Mouse (Mus musculus) neural tube, embryonic 11.5 days (tissue): ENCODE measurements around the gene Nipbl. TPM values are rescaled to one million over a fixed set of nuclear protein-coding genes. Genes with fewer than 3 reads are reported as not detected.
A peak's percentile ranks its signal among the peaks of the same experiment; 100 is the strongest.

Experiments used
- ATAC-seq: fragments of 200-750 bp; cut with Nextera tagmentation; 2 replicates; pipeline ENCODE4 v1.8.0; 2017; ENCODE audit warnings: moderate number of reproducible peaks, mild to moderate bottlenecking, moderate TSS enrichment, moderate library complexity; ENCODE audit not compliant: insufficient read depth, low FRiP score, low TSS enrichment
- DNase-seq: peaks from one replicate; pipeline ENCODE4 v3.0.0-alpha.2; 2015; ENCODE audit warnings: low spot score
- H3K27ac ChIP-seq: fragments of 300-500 bp; sonication (generic); 2 replicates; pipeline ENCODE4 v1.5.1; 2014; ENCODE audit warnings: low read depth, mild to moderate bottlenecking, low read length
- H3K27me3 ChIP-seq: fragments of 300-500 bp; sonication (generic); 2 replicates; pipeline ENCODE4 v1.6.1; 2014; ENCODE audit warnings: mild to moderate bottlenecking, low read length, mixed read lengths; ENCODE audit not compliant: control insufficient read depth, insufficient read depth
- H3K36me3 ChIP-seq: fragments of 300-500 bp; sonication (generic); 2 replicates; pipeline ENCODE4 v1.6.1; 2014; ENCODE audit warnings: mild to moderate bottlenecking, low read length, moderate library complexity, mixed read lengths; ENCODE audit not compliant: control insufficient read depth, insufficient read depth
- H3K4me1 ChIP-seq: fragments of 300-500 bp; sonication (generic); 2 replicates; pipeline ENCODE4 v1.6.1; 2014; ENCODE audit warnings: low read length, mixed read lengths; ENCODE audit not compliant: control insufficient read depth, insufficient read depth
- H3K4me2 ChIP-seq: fragments of 300-500 bp; sonication (generic); 2 replicates; pipeline ENCODE4 v1.6.1; 2014; ENCODE audit warnings: low read depth, mild to moderate bottlenecking, moderate library complexity
- H3K4me3 ChIP-seq: fragments of 300-500 bp; sonication (generic); 2 replicates; pipeline ENCODE4 v1.5.1; 2014; ENCODE audit warnings: low read depth, low read length
- H3K9ac ChIP-seq: fragments of 300-500 bp; sonication (generic); 2 replicates; pipeline ENCODE4 v1.6.1; 2014; ENCODE audit warnings: mild to moderate bottlenecking, low read length
- H3K9me3 ChIP-seq: fragments of 300-500 bp; sonication (generic); 2 replicates; pipeline ENCODE4 v1.6.1; 2016; ENCODE audit warnings: low read length; ENCODE audit not compliant: control insufficient read depth
- WGBS: fragments of 180-500 bp; shearing (Covaris S2); extraction: QIAGEN DNeasy Blood & Tissue Kit; methylation state at CpG from one replicate; pipeline ENCODE4 v1.1.7; 2014; 5-methylcytosine and 5-hydroxymethylcytosine counted together
- polyA plus RNA-seq: library from polyadenylated mRNA; unstranded; fragments of >200 nt; fragmentation: Nextera tagmentation; extraction: Ambion mirVana; gene quantifications from 2 replicates; pipeline ENCODE4 v1.2.1, GENCODE M21; 2014

Nipbl gene
- polyA plus RNA-seq, 1 experiment from 2014 or later: 24.1 TPM

- H3K9me3 ChIP-seq: no peaks in the 10 kb centered on the region
- ATAC-seq (peak; percentile 43; the same call in 1 of the 2 replicates), DNase-seq (no peak)
- H3K36me3 ChIP-seq: no peaks in the 10 kb centered on the region
- H3K27me3 ChIP-seq: no peaks in the 10 kb centered on the region
- H3K4me3 ChIP-seq: no peak overlapping the region
- no peak overlapping the region for H3K27ac ChIP-seq
- no peak overlapping the region for H3K4me2 ChIP-seq
- peaks cover 5% of the 10 kb centered on the region; the same call in 1 of the 2 replicates for H3K4me1 ChIP-seq
- WGBS: 50% methylated on average over 3 of the region's 3 CpGs
- no peak overlapping the region for H3K9ac ChIP-seq
Observed at GRCm38 (mm10) chr15:8451071-8451470, 6.8 kb upstream of the Nipbl start.

DNA sequence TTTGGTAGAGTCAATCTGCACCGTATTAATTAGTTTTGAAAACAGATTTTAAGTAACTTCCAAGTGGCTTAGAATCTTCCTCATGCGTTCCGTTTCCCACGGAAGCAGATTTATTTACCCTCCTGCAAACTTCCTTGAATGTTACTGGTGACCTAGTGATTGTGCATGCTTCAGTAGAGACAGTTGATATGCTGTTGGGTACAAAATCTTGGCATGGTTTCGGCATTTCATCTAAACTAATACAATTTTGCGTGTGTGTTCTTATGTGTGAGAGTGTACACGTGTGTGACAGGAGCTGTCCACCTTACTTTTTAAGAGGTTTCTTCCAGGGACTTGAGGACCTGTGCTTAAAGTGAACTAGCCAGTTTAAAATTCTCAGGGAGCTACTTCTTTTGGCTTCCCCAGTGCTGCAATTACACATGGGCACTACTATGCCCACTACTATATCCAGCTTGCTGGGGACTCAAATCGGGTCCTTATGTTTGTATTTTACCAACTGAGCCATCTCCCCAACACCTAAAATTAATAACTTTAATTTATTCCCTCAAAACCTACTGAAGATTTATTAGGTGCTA lies 3.0 kb upstream of the Nipbl start:
- no peaks in the 10 kb centered on the region for H3K36me3 ChIP-seq
- no peaks in the 10 kb centered on the region for H3K9me3 ChIP-seq
- no peak overlapping the region for H3K4me2 ChIP-seq
- ATAC-seq (no peak), DNase-seq (no peak)
- H3K27me3 ChIP-seq: no peaks in the 10 kb centered on the region
- no peak overlapping the region for H3K9ac ChIP-seq
- H3K4me1 ChIP-seq: peaks cover 5% of the 10 kb centered on the region; the same call in 1 of the 2 replicates
- no peak overlapping the region for H3K27ac ChIP-seq
- no peak overlapping the region for H3K4me3 ChIP-seq
- 76% methylated on average over 8 of the region's 8 CpGs for WGBS

DNA sequence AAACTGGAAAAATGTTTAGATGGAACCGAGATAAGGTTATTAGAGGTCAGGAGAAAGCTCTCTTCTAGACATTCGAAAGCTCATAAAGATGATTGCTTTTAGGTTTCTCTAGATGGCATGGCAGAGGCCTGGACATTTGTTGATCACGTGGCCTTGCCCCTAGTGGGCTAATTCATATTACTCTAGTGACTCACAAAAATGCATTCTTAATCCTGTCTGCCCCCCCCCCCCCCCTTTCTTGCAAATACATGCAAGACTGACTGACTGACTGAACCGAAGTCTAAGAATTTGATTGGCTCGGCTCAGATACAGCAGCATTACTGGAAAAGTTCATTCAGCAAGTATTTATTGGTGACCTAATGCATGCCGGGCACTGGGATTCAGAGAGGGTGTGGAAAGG lies 2.2 kb upstream of the Nipbl start:
- ATAC-seq (no peak), DNase-seq (peak; percentile 32)
- H3K4me1 ChIP-seq: peaks cover 5% of the 10 kb centered on the region; the same call in 1 of the 2 replicates
- peak overlapping the region; percentile 82 for H3K4me2 ChIP-seq
- H3K4me3 ChIP-seq: peak overlapping the region; percentile 95
- no peaks in the 10 kb centered on the region for H3K27me3 ChIP-seq
- no peak overlapping the region for H3K9ac ChIP-seq
- H3K27ac ChIP-seq: 0 out of 2 replicates have a peak overlapping the region, but pooled peaks have one; percentile 34
- H3K36me3 ChIP-seq: no peaks in the 10 kb centered on the region
- WGBS: 7% methylated on average over 6 of the region's 6 CpGs
- H3K9me3 ChIP-seq: no peaks in the 10 kb centered on the region

DNA sequence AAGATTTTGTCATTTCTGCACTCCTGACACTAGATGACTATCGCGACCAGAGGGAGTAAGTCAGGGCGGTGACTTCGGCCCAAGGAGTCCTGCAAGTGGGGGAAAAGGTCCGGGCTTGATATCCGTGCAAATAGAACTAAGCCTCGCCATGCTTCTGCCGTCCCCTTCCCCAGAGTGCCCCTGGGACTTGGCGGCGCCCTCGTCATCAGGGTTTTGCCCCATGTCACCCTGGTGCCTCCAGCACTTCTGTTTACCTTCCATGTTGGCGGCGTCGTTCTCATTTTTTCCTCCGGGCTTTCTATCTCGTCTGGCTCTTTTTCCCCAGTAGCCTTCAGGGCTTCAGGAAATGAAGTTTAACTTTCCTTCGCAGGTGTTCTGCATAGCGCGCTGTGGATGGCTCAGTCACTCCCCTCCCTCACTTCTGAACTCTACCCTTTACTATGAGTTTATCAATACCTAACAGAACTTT lies 1.7 kb upstream of the Nipbl start:
- under 1% methylated on average over 19 of the region's 19 CpGs for WGBS
- ATAC-seq (no peak), DNase-seq (peak; percentile 51)
- Histone ChIP-seq H3K4me1 (peaks cover 7% of the 10 kb centered on the region; the same call in 1 of the 2 replicates), H3K4me3 (peak overlapping the region; percentile 95), H3K27me3 (no peaks in the 10 kb centered on the region), H3K4me2 (peak overlapping the region; percentile 82), H3K9ac (peak overlapping the region; percentile 98; the same call in 1 of the 2 replicates), H3K36me3 (no peaks in the 10 kb centered on the region), H3K27ac (0 out of 2 replicates have a peak overlapping the region, but pooled peaks have one; percentile 34), H3K9me3 (no peaks in the 10 kb centered on the region)

DNA sequence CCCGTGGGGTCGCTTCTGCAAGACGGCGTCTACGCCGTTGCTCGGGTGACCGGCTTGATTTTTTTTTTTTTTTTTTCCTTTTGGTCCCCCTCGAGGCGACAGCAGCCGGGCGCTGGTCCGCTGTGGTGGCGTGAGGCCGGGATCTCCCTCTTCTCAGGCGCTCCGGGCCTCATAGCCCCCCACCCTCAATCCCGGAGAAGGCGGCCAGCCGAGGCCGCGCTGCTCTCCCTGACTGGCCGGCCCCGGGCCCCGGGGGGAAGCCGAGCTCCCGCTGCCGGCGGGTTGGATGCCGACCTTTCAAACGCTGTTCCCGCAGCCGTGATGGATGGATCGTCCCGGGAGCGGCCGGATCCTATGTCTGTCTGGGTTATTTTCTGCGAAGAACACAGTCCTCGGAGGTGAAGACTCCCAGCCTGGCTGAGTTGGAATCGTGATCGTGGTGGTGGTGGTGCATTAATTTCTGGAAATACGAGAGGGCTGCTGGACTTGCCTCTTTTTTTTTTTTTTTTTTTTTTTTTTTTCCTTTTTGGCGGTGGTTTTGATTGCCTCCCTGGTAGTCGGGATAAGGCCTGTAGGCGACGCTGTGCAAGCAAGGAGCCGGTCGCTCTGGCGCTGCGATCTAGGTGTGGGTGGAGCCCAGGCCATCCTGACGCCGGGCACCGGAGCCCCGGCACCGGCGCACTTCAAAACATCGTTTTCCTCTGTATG lies 781 bp upstream of the Nipbl start:
- H3K27ac ChIP-seq: peak overlapping the region; percentile 98
- ATAC-seq: peak; percentile 66
- H3K27me3 ChIP-seq: no peaks in the 10 kb centered on the region
- peak overlapping the region; percentile 98 for H3K9ac ChIP-seq
- peak; percentile 86 for DNase-seq
- H3K4me3 ChIP-seq: peak overlapping the region; percentile 95
- no peaks in the 10 kb centered on the region for H3K36me3 ChIP-seq
- peak overlapping the region; percentile 82 for H3K4me2 ChIP-seq
- WGBS: under 1% methylated on average over 49 of the region's 57 CpGs
- no peaks in the 10 kb centered on the region for H3K9me3 ChIP-seq
- peaks cover 7% of the 10 kb centered on the region; the same call in 1 of the 2 replicates for H3K4me1 ChIP-seq

GRCm38 (mm10) chr15:8443168-8443925 lies 916 bp downstream of the Nipbl start:
- Histone ChIP-seq H3K27me3 (no peaks in the 10 kb centered on the region), H3K4me1 (peaks cover 7% of the 10 kb centered on the region; the same call in 1 of the 2 replicates), H3K36me3 (no peaks in the 10 kb centered on the region), H3K9me3 (no peaks in the 10 kb centered on the region), H3K9ac (peak overlapping the region; percentile 98), H3K4me3 (peak overlapping the region; percentile 95), H3K4me2 (peak overlapping the region; percentile 73), H3K27ac (peak overlapping the region; percentile 98)
- ATAC-seq (peak; percentile 41), DNase-seq (peak; percentile 74)
- WGBS: under 1% methylated on average over 40 of the region's 40 CpGs

GRCm38 (mm10) chr15:8442761-8443160 lies 1.5 kb downstream of the Nipbl start:
- H3K27me3 ChIP-seq: no peaks in the 10 kb centered on the region
- H3K4me2 ChIP-seq: peak overlapping the region; percentile 73
- H3K9ac ChIP-seq: peak overlapping the region; percentile 48
- H3K4me1 ChIP-seq: peaks cover 7% of the 10 kb centered on the region; the same call in 1 of the 2 replicates
- ATAC-seq (no peak), DNase-seq (no peak)
- no peaks in the 10 kb centered on the region for H3K36me3 ChIP-seq
- H3K9me3 ChIP-seq: no peaks in the 10 kb centered on the region
- H3K27ac ChIP-seq: no peak overlapping the region
- H3K4me3 ChIP-seq: peak overlapping the region; percentile 95
- 4% methylated on average over 6 of the region's 6 CpGs for WGBS

- Histone ChIP-seq H3K36me3 (no peaks in the 10 kb centered on the region), H3K4me1 (peaks cover 3% of the 10 kb centered on the region; the same call in 1 of the 2 replicates), H3K27me3 (no peaks in the 10 kb centered on the region), H3K4me2 (peak overlapping the region; percentile 73), H3K27ac (no peak overlapping the region), H3K4me3 (peak overlapping the region; percentile 95), H3K9ac (peak overlapping the region; percentile 48; the same call in 1 of the 2 replicates), H3K9me3 (no peaks in the 10 kb centered on the region)
- DNase-seq: peak; percentile 63
- ATAC-seq: peak; percentile 29; the same call in 1 of the 2 replicates
- 1% methylated on average over 11 of the region's 11 CpGs for WGBS
Observed at GRCm38 (mm10) chr15:8442156-8442555, 2.1 kb downstream of the Nipbl start.
